Mouse (Mus musculus) large intestine, adult 2 months (tissue): ENCODE measurements around the gene Phactr2. TPM values are rescaled to one million over a fixed set of nuclear protein-coding genes. Genes with fewer than 3 reads are reported as not detected.

Experiments
- DNase-seq: peaks from one replicate; pipeline ENCODE4 v3.0.0-alpha.2; 2012; ENCODE audit warnings: low read depth, low spot score
- WGBS: fragments of 180-500 bp; shearing (Covaris S2); methylation state at CpG from one replicate; pipeline ENCODE4 v1.1.7; 2018; 5-methylcytosine and 5-hydroxymethylcytosine counted together
- polyA plus RNA-seq: library from polyadenylated mRNA; depleted of rRNA; stranded (reverse); fragments of >200 nt; gene quantifications from 2 replicates; pipeline ENCODE4 v1.2.3, GENCODE M21; 2012

Gene Phactr2
- polyA plus RNA-seq, 1 experiment, result 3.7 TPM

GRCm38 (mm10) chr10:13419246-13419645, 55.0 kb downstream of the Phactr2 start:
- DNase-seq, result no peak
- 47% methylated on average over 4 of the region's 4 CpGs for WGBS

GRCm38 (mm10) chr10:13415489-13416104, 58.6 kb downstream of the Phactr2 start:
- WGBS, result 68% methylated on average over 8 of the region's 8 CpGs
- no peak for DNase-seq

DNA sequence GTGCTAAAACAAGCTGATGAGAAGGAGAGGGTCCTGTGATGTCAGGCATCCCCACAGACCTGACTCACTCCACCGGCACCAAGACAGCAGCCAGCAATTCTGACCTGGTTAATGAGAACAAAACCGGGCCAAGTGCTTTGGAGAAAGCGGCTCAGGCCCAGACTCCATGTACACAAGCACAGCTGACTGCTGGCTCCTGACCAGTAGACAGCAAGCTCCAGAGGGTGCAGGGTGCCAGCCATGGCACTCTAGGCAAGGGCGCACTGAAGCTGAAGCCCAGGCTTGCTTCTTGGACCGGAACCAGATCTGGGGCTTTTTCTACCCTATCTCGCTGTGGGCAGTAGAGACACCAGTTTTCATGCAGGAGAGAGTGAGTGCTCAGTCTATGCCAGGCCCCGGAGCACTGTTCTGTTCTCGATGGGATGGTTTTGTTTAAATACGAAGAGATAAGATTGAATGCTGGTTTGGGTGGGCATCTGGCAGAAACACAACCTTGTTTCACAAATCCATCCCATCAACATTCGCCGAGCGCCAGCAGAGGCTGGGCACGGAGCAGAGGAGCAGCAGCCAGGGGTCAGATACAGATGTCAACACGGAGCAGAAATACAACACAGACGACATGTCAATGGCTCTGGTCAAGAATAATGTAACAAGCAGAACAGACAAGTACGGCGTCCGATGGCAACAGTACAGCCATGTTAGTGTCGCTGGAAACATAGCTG, 61.8 kb downstream of the Phactr2 start:
- DNase-seq, result no peak
- WGBS, result 84% methylated on average over 19 of the region's 19 CpGs

- WGBS, result 80% methylated on average over 3 of the region's 3 CpGs
These were observed 63.2 kb downstream of the Phactr2 start for GRCm38 (mm10) chr10:13411056-13411455.

GRCm38 (mm10) chr10:13401971-13402370, 72.2 kb downstream of the Phactr2 start:
- WGBS, result 85% methylated on average over 1 of the region's 1 CpGs
- no peak for DNase-seq

More at GRCm38 (mm10) chr10:13411056-13411455, 63.2 kb downstream of the Phactr2 start:
- no peak for DNase-seq

DNA sequence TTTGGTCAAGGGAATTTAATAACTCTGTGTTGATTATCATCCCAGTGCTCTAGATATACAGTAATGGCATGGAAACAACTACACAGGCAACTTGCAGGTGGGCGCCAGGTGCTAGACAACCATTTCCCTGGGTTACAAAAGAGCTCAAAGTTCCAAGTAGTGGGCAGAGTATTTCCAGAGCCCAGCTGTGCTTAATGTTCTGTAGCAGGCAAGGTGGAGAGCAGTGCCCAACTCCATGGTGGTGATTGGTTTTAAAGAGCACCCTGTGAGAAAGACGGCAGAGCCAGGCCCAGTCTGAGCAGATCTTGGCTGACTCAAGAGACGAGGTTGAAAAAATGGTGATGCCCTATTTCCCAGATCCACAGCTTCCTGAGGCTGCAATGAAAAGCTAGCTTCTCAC, 78.5 kb downstream of the Phactr2 start:
- DNase-seq, result no peak
- 91% methylated on average over 3 of the region's 3 CpGs for WGBS

DNA sequence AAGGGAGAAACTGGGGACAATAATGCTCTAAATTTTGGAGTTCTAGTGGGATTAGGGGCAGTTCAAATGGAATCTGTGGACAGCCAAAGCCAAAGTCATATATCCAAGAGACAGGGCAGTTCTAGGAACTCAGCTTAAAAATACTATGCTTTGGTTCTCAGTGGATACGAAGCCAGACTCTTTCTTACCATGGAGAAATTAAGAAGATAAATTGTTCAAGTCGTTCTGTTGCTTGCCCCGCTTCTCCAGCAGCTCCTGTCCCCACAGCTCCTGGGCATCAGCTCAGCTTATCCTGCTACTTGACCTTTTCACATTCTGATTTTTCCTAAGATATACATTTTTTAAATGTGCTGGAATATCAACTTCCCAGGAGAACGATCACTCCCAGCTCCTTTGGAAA, 80.2 kb downstream of the Phactr2 start:
- no peak for DNase-seq
- 82% methylated on average over 4 of the region's 4 CpGs for WGBS

DNA sequence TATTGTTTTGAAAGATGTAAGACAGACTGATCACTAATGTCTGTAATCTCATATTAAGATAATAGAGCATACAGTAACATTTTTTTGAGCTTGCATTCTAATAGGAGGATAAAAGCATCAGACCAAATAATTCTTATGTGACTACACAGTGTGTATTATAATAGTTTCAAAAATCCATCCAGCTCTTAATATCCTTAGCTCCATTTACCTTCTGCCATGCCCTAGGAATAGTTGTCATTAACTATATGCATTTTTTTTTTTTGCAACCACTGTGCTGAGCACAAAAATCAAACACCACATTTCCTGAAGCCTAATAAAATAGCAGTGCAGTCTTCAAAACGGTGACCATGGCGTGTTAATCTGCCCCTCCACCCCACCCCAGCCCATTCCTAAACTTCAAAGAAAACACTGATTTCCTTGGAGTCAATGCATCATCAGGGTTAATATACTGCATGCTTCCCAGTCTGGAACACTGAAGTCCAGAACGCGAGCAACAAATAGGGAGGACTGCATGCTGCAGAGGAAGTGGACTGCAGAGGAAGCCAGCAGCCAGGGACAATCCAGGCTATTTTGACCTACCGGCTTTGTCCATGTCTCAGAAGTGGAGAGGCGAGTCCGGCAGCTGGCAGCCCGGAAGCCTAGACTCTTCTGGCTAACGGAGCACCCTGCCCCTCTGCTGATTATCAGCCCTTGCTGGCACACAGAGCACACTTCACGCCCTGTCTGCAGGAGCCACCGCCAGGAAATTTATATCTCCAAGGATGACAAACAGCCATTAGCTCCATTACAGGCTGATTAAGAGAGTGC, 85.9 kb downstream of the Phactr2 start:
- no peak for DNase-seq
- WGBS, result 6% methylated on average over 11 of the region's 11 CpGs

DNA sequence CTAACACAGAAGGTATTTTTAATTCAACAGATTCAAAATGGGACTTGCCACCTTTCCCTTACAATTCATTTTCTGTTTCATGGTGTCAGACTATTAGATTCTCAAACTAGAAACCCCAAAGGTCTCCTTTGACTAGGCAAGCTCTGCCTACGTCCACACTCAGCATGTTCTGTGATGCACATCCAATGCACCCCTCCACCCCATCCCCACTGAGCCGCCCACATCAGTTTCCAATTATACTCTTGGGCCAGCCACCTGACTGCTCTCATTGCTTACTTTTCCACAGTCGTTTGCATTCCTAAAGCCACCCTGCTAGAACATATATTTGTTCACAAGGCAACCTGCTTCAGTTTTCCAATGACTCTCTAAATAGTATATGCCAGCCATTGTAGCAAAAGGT, 89.3 kb downstream of the Phactr2 start:
- no peak for DNase-seq
- WGBS, result 65% methylated on average over 3 of the region's 3 CpGs

DNA sequence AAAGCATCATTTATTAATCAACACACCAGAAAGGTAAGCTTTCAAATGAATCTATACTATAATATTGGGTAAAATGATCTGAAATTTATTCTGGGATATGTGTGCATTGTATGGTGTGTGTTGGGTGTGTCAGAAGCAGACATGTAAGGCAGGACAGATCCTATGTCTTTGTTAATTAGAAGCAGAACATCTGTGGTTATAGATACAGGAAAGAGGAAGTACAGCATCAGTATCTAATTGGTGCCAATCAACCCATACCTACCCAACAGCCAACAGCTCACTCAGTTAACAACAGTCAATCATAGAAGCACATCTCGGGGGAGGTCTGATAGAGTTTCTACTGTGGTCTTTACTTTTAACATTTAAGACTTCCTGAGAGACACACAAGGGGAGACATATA, 96.3 kb downstream of the Phactr2 start:
- whole genome bisulfite sequencing, result 89% methylated on average over 1 of the region's 1 CpGs
- DNase-seq, result no peak

DNA sequence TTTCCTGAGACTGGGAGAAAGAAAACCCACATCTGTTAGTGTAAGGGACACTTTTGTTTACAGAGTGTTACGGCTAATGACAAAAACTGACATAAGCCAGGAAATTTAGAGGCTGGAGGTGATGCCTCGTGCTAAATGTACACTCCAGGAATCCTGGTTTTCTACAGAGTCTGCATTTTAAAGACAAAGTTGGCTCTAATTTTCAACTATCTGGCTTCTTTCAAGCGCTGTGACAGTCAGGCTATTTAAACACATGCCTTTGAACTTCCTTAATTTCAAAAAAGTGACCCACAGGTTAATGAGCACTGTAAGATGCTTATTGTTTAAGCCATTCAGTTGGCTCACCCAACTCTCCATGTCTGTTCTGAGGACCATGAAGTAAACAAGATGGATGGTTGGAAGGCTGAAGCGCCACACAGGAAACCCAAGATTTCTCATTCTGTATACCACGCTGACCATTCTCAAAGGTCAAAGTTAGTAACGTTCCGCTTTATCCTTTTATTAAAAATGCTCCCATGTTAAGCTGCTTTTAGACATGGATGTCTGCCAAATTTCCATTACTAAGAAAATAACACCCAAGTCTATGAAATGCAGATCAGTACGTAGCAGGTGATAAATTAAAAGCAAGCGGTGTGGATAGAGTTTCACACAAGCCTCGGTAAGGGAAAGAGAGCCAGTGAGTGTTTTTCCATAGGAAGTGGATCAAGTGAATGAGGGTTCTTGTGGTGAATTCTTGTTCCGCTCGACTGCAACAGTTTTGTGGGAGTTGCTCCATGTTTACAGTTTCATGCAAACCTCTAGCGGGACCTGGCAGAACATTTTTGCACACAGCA, 97.6 kb downstream of the Phactr2 start:
- no peak for DNase-seq
- 63% methylated on average over 13 of the region's 13 CpGs for WGBS

DNA sequence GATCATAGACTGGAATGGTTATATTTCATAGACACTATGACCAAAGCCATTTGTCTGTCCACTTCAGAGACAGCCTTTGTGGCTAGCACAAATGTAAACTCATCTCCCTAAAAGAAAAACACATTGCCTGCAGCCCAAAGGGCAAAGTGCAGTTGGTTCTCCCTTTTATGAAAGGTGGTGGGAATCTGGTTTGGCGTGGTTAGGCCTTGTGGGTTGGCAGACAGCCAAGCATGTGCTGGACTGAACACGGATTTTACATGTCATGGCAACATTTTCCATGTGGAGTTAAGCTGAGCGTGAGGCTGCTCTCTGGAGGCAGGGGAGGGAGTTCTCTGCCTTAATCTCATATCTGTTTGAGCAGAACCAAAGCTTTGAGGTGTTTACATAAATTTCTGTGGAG, 98.4 kb downstream of the Phactr2 start:
- no peak for DNase-seq
- 10% methylated on average over 3 of the region's 3 CpGs for WGBS

GRCm38 (mm10) chr10:13369581-13370375, 104.4 kb downstream of the Phactr2 start:
- no peak for DNase-seq
- WGBS, result 58% methylated on average over 13 of the region's 13 CpGs

DNA sequence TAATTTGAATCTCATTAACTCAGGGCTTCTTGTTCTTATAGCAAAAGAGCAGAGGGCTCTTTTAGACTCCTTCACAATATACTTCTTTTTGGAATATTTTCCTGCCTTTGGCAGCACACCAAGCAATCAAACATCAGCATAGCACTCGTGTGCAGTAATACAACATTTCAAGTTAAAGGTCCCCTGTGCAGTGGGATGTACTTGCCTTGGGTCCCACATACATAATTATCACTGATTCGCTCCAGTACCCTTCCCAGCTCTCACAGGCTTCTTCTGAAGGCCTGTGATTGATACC, 110.0 kb downstream of the Phactr2 start:
- DNase-seq, result no peak
- 59% methylated on average over 2 of the region's 2 CpGs for WGBS

DNA sequence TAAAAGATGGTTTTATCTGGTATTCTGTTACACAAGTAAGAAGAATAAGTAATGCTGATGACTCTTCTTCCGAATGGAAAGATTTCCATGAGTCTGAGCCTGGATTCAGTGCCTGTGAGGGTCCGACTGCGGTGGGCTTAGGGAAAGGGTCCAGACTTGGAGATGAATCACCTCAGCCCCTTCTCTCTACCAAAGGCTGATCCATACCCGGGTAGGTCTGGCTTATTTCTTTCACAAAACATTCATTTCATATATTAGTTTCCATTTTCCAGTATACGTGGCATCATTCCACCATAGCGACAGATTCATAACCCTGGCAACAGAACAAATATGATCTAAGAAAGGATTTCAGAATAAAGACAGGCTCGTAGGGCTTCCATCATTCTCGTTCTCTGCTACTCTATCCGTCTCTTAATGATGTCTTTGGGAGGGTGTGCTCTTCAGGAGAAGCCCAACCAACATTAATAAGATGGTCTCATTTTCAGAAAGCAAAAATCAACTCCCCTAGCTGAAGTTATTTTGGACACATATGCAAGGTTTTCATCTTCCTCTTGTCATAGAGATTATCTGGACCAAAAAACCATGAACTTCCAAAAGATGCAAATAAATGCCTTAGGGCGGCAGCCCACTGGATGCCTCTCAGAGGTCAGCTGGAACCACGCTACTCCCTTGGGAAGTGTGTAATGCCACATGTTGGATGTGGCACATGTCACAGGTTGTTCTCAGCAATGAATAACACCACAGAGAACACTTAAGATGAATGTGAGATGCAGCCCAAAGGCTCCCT, 110.5 kb downstream of the Phactr2 start:
- DNase-seq, result no peak
- 75% methylated on average over 11 of the region's 11 CpGs for WGBS

GRCm38 (mm10) chr10:13360913-13361312, 113.3 kb downstream of the Phactr2 start:
- DNase-seq, result no peak

DNA sequence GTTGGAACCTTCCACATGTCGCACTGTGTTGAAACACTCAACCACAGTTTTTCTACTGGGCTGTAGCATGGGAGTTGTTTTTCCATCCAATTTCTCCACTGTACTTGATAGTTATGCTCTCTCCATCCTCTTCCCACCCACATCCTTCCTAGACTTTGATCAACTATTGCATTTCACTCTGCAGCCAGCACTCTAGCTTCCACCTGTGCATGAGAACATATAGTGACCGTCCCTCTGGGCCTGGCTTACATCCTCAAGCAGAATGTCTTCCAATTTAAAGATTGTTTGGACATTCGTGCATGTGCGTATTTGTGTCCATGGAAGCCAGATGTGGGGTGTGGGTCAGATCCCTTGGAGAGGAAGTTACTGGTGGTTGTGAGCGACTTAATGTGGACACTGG, 114.4 kb downstream of the Phactr2 start:
- 82% methylated on average over 5 of the region's 5 CpGs for WGBS
- DNase-seq, result no peak

GRCm38 (mm10) chr10:13358679-13359078, 115.5 kb downstream of the Phactr2 start:
- DNase-seq, result no peak
- 12% methylated on average over 3 of the region's 3 CpGs for WGBS
